Mouse (Mus musculus): ENCODE measurements around the gene Mdga1.
A peak's percentile ranks its signal among the peaks of the same experiment; 100 is the strongest.

Mdga1 gene

GRCm38 (mm10) chr17:29883351-29883750 is 86.5 kb downstream of the Mdga1 start:
- DNase-seq: no peak

DNA sequence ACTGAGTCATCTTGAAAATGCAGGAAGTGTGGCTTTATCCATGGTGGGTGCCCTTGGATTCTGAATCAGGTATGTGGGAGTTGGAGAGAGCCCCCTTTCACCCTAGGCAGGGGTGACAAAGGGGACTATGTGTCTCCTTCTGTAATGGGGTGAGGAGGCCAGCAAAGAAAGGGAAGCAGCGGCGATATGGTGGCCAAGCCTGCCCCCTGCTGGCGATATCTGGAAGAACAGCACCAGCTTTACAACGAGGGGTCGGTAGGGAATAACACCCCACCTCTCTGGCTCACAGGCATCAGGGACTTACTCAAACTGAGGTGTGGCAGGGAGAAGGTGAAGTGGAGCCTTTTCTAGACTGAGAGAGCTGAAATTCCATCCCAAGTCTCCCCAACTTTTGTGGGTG is 87.0 kb downstream of the Mdga1 start:
- DNase-seq: peak; percentile 86

- DNase-seq: no peak
Measured at GRCm38 (mm10) chr17:29880251-29880650, 89.6 kb downstream of the Mdga1 start.

GRCm38 (mm10) chr17:29878990-29879389 is 90.9 kb downstream of the Mdga1 start:
- DNase-seq: no peak

DNA sequence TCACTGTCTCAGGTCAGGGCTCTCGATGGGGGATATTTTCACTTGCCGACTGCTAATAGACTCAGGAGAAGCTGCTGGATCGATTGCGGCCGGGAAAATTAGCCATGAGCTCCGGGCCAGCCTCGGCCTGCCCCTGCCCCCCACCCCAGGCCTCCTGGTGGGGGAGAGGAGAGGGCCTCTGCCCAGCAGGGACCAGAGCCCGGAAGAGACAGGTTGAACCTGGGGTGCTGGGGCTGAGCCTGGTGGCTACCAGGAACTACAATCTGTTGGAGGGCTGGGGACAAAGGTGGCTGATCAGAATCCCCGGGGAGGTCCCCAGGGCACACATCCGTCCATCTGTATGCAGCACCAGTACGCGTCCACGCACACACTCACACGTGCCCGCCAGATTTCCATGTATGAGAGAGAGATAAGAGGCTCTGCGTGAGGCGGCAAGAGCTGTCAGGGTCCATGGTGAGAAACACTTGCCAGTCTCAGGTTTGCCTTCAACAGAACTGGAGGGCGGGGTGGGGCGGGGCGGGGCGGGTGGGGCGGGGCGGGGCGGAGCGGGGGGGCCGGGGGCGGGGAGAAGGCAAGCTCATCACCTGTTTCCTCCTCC is 95.7 kb downstream of the Mdga1 start:
- peak; percentile 18 for DNase-seq

- no peak for DNase-seq
Measured at GRCm38 (mm10) chr17:29873580-29874015, 96.3 kb downstream of the Mdga1 start.

- no peak for DNase-seq
Measured at GRCm38 (mm10) chr17:29870316-29870715, 99.6 kb downstream of the Mdga1 start.

DNA sequence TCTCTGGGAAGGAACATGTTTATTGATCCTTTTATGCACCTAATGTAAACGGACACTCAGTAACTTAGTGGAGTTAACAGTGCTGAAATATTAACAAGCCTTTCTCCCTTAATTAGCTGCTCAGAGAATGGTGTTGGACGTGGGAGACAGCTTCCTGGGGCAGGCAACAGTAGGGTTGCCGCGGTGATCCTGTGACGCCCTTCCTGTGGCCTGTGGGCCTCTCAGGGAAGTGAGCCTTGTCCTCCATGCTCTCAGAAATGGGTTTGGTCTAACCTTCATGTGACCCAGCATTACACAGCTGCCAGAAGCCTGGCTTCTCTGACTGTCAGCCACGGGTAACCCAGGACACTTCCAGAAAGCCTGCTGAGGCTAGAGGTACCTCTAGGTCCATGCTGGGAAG is 104.0 kb downstream of the Mdga1 start:
- no peak for DNase-seq

DNA sequence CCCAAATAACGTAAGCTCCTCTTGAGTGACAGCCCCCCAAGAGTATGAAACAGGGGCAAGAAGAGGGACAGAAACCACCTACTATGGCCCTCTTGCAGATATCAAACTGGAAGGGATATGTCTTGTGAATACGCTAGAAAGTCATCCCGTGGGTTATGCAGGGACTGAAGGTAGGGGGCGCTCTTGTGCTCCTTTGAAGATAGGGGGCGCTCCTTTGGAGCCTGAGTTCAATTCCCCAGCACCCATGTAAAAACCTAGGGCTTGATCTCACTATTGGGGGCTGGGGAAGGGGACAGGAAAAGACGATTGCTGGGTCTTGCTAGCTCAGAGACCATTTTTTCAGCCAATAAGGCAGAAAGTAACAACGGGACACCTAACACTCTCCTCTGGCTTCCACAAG is 105.4 kb downstream of the Mdga1 start:
- DNase-seq: peak; percentile 42

DNA sequence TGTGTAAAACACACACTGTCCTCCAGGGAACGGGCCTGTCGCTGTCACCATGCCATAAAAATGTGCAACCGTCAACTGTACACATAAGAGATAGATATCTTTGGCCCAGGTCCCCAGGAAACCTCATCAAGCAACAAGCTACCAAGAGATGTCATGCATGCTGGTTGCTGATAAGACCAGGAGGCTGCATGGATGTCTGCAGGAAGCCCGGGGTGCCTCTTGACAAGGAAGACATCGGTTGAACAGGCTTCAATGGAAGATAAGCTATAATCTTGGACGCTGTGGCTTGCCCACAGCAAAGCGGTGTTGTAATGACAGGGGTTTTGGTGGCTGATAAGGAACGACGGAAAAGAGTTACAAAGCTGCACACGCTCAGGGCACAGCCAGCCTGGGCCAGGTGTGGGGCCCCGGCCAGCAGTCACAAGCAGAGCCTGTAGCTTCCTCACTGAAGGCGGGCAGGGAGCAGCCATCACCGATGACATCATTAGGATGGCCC is 110.1 kb downstream of the Mdga1 start:
- peak; percentile 26 for DNase-seq

GRCm38 (mm10) chr17:29858764-29859163 is 111.1 kb downstream of the Mdga1 start:
- DNase-seq: peak; percentile 80

GRCm38 (mm10) chr17:29855702-29856580 is 113.9 kb downstream of the Mdga1 start:
- DNase-seq: no peak

DNA sequence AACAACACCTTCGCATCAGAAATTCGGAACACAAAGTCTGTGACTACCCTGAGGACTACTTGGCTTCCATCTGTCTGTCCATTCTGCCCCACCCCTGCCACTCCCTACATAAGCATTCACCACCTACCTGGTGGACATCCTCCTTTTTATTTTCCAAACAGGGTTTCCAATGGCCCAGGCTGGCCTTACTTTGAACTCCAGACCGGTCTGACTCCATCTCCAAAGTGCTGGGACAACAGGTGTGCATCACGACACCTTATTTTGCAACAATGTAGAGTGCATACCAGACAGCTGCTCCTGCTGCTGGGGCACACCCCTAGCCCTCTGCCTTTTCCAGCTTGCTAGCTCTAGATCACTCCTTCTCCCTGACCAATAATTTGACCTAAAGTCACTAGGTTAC is 115.1 kb downstream of the Mdga1 start:
- DNase-seq: no peak

DNA sequence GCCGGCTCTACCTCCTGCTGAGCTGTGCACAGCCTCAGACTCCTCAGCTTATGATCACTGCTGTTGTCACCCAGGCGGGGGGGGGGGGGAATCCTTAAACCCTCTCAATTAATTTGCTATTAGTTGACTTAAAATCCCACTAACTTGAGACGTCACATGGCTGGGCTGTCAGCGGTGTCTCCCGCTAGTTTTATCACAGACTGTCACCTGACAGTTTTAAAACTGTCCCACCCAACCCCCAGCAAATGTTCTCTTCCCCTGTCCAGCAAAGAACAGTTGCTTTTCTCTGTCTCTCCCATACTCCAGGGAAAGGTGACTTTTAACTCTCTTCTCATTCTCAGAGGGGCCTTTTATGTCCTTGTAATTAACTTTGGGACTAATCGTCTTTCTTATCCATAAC is 115.5 kb downstream of the Mdga1 start:
- DNase-seq: no peak

GRCm38 (mm10) chr17:29852846-29853486 is 116.9 kb downstream of the Mdga1 start:
- DNase-seq: no peak

DNA sequence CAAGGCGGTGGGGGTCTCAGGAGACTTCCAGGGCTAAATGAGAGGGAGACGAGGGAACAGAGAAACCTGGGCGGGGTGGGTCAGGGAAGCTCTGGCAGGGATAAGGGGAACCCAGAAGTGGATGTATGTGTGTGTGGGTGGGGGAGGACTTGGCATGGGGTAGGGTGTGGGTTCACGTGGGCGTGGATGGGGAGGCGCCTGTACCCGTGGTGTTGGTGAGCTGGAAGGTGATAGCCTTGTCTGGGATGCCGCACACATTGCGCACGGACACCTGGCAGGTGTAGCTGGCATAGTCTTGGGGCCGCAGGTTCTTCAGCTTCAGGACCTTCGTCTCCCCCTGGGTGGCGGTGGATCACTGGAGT is 120.5 kb downstream of the Mdga1 start:
- no peak for DNase-seq

DNA sequence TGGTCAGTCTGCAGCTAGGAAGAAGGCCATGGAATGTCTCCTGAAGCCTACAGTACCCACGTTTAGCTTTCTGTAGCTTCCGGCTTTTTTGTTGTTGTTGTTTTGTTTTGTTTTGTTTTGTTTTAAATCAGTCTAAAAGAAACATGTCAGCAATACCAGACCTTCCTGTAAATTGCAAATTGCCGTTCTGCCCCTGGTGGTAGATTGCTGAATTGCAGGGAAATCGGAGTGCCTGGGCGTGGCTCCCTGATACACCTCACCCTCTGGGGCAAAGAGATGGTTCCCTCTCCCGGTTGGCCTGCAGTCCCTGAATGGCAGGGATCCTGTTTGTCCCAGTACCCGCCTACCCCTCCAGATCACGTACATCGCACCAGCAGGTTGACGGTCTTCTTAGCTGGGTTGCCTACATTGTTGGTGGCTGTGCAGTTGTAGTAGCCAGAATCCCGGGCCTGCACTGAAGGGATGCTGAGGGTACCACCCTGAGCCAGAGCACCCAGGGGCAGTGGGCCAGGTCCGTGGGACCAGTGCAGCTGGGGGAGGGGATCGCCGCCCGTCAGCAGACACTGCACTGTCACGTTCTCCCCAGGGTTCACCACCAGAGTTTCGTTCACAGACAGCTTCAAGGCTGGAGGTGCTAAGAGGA is 121.0 kb downstream of the Mdga1 start:
- peak; percentile 88 for DNase-seq

DNA sequence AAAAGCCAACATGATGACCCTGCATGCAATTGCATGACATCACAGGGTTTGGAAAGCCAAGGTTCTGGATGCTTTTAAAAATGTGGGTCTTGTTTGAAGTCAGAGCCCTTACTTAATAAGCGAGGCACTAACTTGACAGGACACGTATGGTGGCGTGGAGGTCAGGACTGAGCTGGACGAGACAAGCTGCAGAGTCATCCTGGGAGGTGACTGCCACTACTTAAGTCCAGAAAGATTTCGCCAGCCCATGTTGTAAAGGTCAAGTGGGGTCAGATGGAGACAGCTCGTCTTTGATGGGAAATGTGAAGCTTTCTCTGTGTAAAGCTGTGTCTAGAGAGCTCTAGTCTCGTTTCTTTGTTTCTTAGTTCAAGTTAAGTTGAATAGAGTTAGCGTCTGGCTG is 122.6 kb downstream of the Mdga1 start:
- DNase-seq: no peak

- no peak for DNase-seq
Measured at GRCm38 (mm10) chr17:29846284-29846683, 123.6 kb downstream of the Mdga1 start.

- DNase-seq: no peak
Measured at GRCm38 (mm10) chr17:29844949-29845348, 124.9 kb downstream of the Mdga1 start.

DNA sequence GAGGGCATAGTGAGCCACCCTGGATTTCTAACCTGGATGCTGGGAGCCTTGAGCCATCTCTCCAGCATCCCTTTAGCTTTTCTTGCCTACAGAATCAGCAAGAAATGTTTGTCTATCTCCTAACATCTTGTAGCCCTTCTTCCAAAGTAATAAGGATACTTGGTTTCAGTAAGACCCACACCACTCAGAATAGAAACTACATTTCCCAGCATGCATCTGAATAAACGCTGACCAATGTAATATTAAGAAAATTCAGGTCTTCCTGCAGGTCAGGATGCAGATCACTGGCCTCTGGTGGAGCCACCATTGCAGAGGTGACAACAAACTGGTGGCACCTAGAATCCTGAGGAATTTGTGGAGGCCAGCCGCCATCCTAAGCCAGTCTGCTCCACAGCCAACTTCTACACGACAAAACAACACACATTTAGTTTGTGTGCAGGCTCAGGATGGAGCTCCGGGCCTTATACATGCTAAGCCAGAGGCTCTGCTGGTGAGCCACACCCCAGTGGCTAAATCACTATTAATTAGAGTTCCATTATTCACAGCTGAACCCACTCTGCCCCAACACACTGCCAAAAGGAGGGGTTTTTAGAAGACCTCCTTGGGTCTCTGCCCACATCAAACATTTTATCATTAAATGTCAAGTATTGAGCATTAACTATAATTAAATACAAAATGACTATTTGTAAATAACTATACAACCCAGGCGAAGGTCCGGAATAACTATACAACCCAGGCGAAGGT is 126.3 kb downstream of the Mdga1 start:
- no peak for DNase-seq

All from thymus, postnatal 4 days (tissue).